Mouse (Mus musculus): Measurements from ENCODE around the gene Gm13696. TPM values are rescaled to one million over a fixed set of nuclear protein-coding genes. Genes with fewer than 3 reads are reported as not detected.
"Not testable (repeated sequence)": the region's sequence is repeated elsewhere in the genome, so short reads cannot be mapped to it uniquely, and the experiment has no call there.

Gene Gm13696
- total and polyA plus RNA-seq, 2 experiments from 2014 or later = not detected

DNA sequence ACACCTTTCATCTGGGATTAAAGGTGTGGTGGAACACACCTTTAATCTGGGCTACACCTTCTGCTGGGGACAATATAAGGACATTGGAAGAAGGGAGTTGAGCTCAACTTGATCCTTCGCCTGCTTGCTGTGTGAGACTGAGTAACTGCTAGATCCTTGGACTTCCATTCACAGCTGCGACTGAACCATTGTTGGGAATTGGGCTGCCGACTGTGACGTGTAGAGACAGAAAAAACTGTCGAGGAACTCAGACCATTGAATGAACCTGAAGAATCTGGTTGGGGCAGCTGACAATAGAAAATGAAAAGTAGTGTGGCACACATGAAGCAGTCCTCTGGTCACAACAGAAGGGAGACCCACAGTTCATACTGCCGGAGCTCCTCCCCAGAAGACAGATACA lies 5.7 kb downstream of the Gm13696 start, which contains the start of gene Gm13694:
Gene Gm13694, plus strand, starts transcription at position 301 of the 400 bp plus-strand sequence.
- not testable (repeated sequence) for H3K27me3 ChIP-seq (ENCODE audit: control insufficient read depth, insufficient read depth, low read length); H3K4me1 ChIP-seq (ENCODE audit: control insufficient read depth, insufficient read depth); H3K9me3 ChIP-seq (replicated peaks; ENCODE audit: control insufficient read depth, low read length); H3K4me2 ChIP-seq (ENCODE audit: low read depth, low read length); ATAC-seq (ENCODE audit: insufficient read depth, low read depth); H3K27ac ChIP-seq (ENCODE audit: low read depth); H3K36me3 ChIP-seq (replicated peaks; ENCODE audit: control insufficient read depth, insufficient read depth, low read length); H3K4me3 ChIP-seq (ENCODE audit: low read depth, low read length); H3K9ac ChIP-seq (replicated peaks; ENCODE audit: low read depth, low read length); DNase-seq (ENCODE audit: low spot score)
- WGBS = no CpG with 5 or more reads among the region's 6 CpGs

DNA sequence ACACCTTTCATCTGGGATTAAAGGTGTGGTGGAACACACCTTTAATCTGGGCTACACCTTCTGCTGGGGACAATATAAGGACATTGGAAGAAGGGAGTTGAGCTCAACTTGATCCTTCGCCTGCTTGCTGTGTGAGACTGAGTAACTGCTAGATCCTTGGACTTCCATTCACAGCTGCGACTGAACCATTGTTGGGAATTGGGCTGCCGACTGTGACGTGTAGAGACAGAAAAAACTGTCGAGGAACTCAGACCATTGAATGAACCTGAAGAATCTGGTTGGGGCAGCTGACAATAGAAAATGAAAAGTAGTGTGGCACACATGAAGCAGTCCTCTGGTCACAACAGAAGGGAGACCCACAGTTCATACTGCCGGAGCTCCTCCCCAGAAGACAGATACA lies 11.5 kb downstream of the Gm13696 start, which contains the start of gene Gm13697:
Gene Gm13697, plus strand, starts transcription at position 301 of the 400 bp plus-strand sequence.
- H3K36me3 ChIP-seq (replicated peaks; ENCODE audit: control insufficient read depth, insufficient read depth, low read length); H3K4me3 ChIP-seq (ENCODE audit: low read depth, low read length); H3K9me3 ChIP-seq (replicated peaks; ENCODE audit: control insufficient read depth, low read length); H3K9ac ChIP-seq (replicated peaks; ENCODE audit: low read depth, low read length); H3K27ac ChIP-seq (ENCODE audit: low read depth); H3K4me2 ChIP-seq (ENCODE audit: low read depth, low read length); DNase-seq (ENCODE audit: low spot score); H3K4me1 ChIP-seq (ENCODE audit: control insufficient read depth, insufficient read depth); H3K27me3 ChIP-seq (ENCODE audit: control insufficient read depth, insufficient read depth, low read length); ATAC-seq (ENCODE audit: insufficient read depth, low read depth): not testable (repeated sequence)
- no CpG with 5 or more reads among the region's 6 CpGs for WGBS

DNA sequence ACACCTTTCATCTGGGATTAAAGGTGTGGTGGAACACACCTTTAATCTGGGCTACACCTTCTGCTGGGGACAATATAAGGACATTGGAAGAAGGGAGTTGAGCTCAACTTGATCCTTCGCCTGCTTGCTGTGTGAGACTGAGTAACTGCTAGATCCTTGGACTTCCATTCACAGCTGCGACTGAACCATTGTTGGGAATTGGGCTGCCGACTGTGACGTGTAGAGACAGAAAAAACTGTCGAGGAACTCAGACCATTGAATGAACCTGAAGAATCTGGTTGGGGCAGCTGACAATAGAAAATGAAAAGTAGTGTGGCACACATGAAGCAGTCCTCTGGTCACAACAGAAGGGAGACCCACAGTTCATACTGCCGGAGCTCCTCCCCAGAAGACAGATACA lies 17.3 kb downstream of the Gm13696 start, which contains the start of gene Gm13691:
Gene Gm13691, plus strand, starts transcription at position 301 of the 400 bp plus-strand sequence.
- no CpG with 5 or more reads among the region's 6 CpGs for WGBS

GRCm38 (mm10) chr2:83993639-83994255 lies 20.8 kb downstream of the Gm13696 start:
- H3K4me1 ChIP-seq (ENCODE audit: control insufficient read depth, insufficient read depth); H3K36me3 ChIP-seq (replicated peaks; ENCODE audit: control insufficient read depth, insufficient read depth, low read length); H3K9ac ChIP-seq (replicated peaks; ENCODE audit: low read depth, low read length); H3K27me3 ChIP-seq (ENCODE audit: control insufficient read depth, insufficient read depth, low read length); ATAC-seq (ENCODE audit: insufficient read depth, low read depth); H3K9me3 ChIP-seq (replicated peaks; ENCODE audit: control insufficient read depth, low read length); DNase-seq (ENCODE audit: low spot score): not testable (repeated sequence)
- peak overlapping the region; percentile 51; the same call in 1 of the 2 replicates for H3K27ac ChIP-seq (ENCODE audit: low read depth)
- peak overlapping the region; percentile 31 for H3K4me2 ChIP-seq (ENCODE audit: low read depth, low read length)
- 39% methylated on average over 7 of the region's 9 CpGs for WGBS
- peak overlapping the region; percentile 22; the same call in 1 of the 2 replicates for H3K4me3 ChIP-seq (ENCODE audit: low read depth, low read length)

More for the DNA sequence above, 17.3 kb downstream of the Gm13696 start, which contains the start of gene Gm13691:
- not testable (repeated sequence) for H3K4me1 ChIP-seq (ENCODE audit: control insufficient read depth, insufficient read depth); H3K27me3 ChIP-seq (ENCODE audit: control insufficient read depth, insufficient read depth, low read length); DNase-seq (ENCODE audit: low spot score); H3K9ac ChIP-seq (replicated peaks; ENCODE audit: low read depth, low read length); H3K4me2 ChIP-seq (ENCODE audit: low read depth, low read length); H3K4me3 ChIP-seq (ENCODE audit: low read depth, low read length); ATAC-seq (ENCODE audit: insufficient read depth, low read depth); H3K36me3 ChIP-seq (replicated peaks; ENCODE audit: control insufficient read depth, insufficient read depth, low read length); H3K9me3 ChIP-seq (replicated peaks; ENCODE audit: control insufficient read depth, low read length); H3K27ac ChIP-seq (ENCODE audit: low read depth)

GRCm38 (mm10) chr2:83994526-83994925 lies 21.6 kb downstream of the Gm13696 start:
- not testable (repeated sequence) for H3K27ac ChIP-seq (ENCODE audit: low read depth); H3K4me2 ChIP-seq (ENCODE audit: low read depth, low read length); H3K36me3 ChIP-seq (replicated peaks; ENCODE audit: control insufficient read depth, insufficient read depth, low read length); DNase-seq (ENCODE audit: low spot score); H3K4me1 ChIP-seq (ENCODE audit: control insufficient read depth, insufficient read depth); H3K9me3 ChIP-seq (replicated peaks; ENCODE audit: control insufficient read depth, low read length); H3K9ac ChIP-seq (replicated peaks; ENCODE audit: low read depth, low read length); H3K4me3 ChIP-seq (ENCODE audit: low read depth, low read length); ATAC-seq (ENCODE audit: insufficient read depth, low read depth); H3K27me3 ChIP-seq (ENCODE audit: control insufficient read depth, insufficient read depth, low read length)
- no CpG with 5 or more reads among the region's 3 CpGs for WGBS

GRCm38 (mm10) chr2:84008913-84009312 lies 36.0 kb downstream of the Gm13696 start:
- Histone ChIP-seq H3K27me3 (ENCODE audit: control insufficient read depth, insufficient read depth, low read length) (no peaks in the 10 kb centered on the region), H3K4me1 (ENCODE audit: control insufficient read depth, insufficient read depth) (no peaks in the 10 kb centered on the region), H3K36me3 (replicated peaks; ENCODE audit: control insufficient read depth, insufficient read depth, low read length) (no peaks in the 10 kb centered on the region), H3K9me3 (replicated peaks; ENCODE audit: control insufficient read depth, low read length) (no peaks in the 10 kb centered on the region), H3K27ac (ENCODE audit: low read depth) (no peak overlapping the region), H3K9ac (replicated peaks; ENCODE audit: low read depth, low read length) (no peak overlapping the region), H3K4me3 (ENCODE audit: low read depth, low read length) (no peak overlapping the region), H3K4me2 (ENCODE audit: low read depth, low read length) (no peak overlapping the region)
- WGBS = 52% methylated on average over 1 of the region's 1 CpGs
- DNase-seq (ENCODE audit: low spot score) (no peak), ATAC-seq (ENCODE audit: insufficient read depth, low read depth) (no peak)
- TF ChIP-seq CTCF (IDR thresholded peaks at IDR 0.05; ENCODE audit: low read depth) (no peak), EP300 (IDR thresholded peaks at IDR 0.05; ENCODE audit: low read depth) (no peak)

All from heart, postnatal 0 days (tissue).